Mouse (Mus musculus) T-helper 2 cell (primary cell): ENCODE data around the gene 4930412O13Rik.

ENCODE experiments used
- in situ Hi-C: fragments of 300-600 bp; cut with MboI, MseI; formaldehyde crosslinking; loops from one replicate; pipeline ENCODE4 v1.15.1; 2025; ENCODE audit warnings: high pct_unique_total_duplicates

The 4930412O13Rik gene

GRCm38 (mm10) chr2:9881051-9881591 is at the start of gene 4930412O13Rik:
4930412O13Rik (plus strand) TSS chr2:9881252.
- in situ Hi-C loops: loop anchor here (10.0 kb wide), 1 partner anchor 1654 kb away; no protein-coding TSS in a partner anchor

GRCm38 (mm10) chr2:9833712-9834111 is 47.3 kb upstream of the 4930412O13Rik start:
- in situ Hi-C loops: no loop called here

GRCm38 (mm10) chr2:9835195-9835594 is 45.9 kb upstream of the 4930412O13Rik start:
- in situ Hi-C loops: no loop called here

- in situ Hi-C loops: loop anchor here (25.0 kb wide), 1 partner anchor 1359 kb away; no protein-coding TSS in a partner anchor
Observed at GRCm38 (mm10) chr2:9852851-9853576, 28.0 kb upstream of the 4930412O13Rik start.

- in situ Hi-C loops: loop anchor here (25.0 kb wide), 1 partner anchor 1356 kb away; no protein-coding TSS in a partner anchor
Observed at GRCm38 (mm10) chr2:9855861-9856260, 25.2 kb upstream of the 4930412O13Rik start.

- in situ Hi-C loops: loop anchor here (25.0 kb wide), 1 partner anchor 1352 kb away; no protein-coding TSS in a partner anchor
Observed at GRCm38 (mm10) chr2:9860698-9861097, 20.4 kb upstream of the 4930412O13Rik start.

- in situ Hi-C loops: loop anchor here (25.0 kb wide), 1 partner anchor 1345 kb away; no protein-coding TSS in a partner anchor
Observed at GRCm38 (mm10) chr2:9867092-9867825, 13.8 kb upstream of the 4930412O13Rik start.

- in situ Hi-C loops: loop anchor here (5.0 to 25.0 kb wide), 2 partner anchors 294 to 1341 kb away; no protein-coding TSS in a partner anchor
Observed at GRCm38 (mm10) chr2:9871141-9871716, 9.8 kb upstream of the 4930412O13Rik start.

GRCm38 (mm10) chr2:9871798-9872197 is 9.3 kb upstream of the 4930412O13Rik start:
- in situ Hi-C loops: loop anchor here (5.0 to 25.0 kb wide), 2 partner anchors 294 to 1341 kb away; no protein-coding TSS in a partner anchor

GRCm38 (mm10) chr2:9872682-9873081 is 8.4 kb upstream of the 4930412O13Rik start:
- in situ Hi-C loops: loop anchor here (5.0 to 25.0 kb wide), 2 partner anchors 295 to 1340 kb away; no protein-coding TSS in a partner anchor

GRCm38 (mm10) chr2:9873757-9874156 is 7.3 kb upstream of the 4930412O13Rik start:
- in situ Hi-C loops: loop anchor here (5.0 to 25.0 kb wide), 2 partner anchors 296 to 1339 kb away; no protein-coding TSS in a partner anchor

GRCm38 (mm10) chr2:9874467-9875219 is 6.4 kb upstream of the 4930412O13Rik start:
- in situ Hi-C loops: loop anchor here (5.0 to 25.0 kb wide), 2 partner anchors 297 to 1338 kb away; no protein-coding TSS in a partner anchor

- in situ Hi-C loops: no loop called here
Observed at GRCm38 (mm10) chr2:9875220-9875619, 5.8 kb upstream of the 4930412O13Rik start.

- in situ Hi-C loops: no loop called here
Observed at GRCm38 (mm10) chr2:9875676-9876357, 5.2 kb upstream of the 4930412O13Rik start.

GRCm38 (mm10) chr2:9876621-9877325 is 4.3 kb upstream of the 4930412O13Rik start:
- in situ Hi-C loops: no loop called here

- in situ Hi-C loops: no loop called here
Observed at GRCm38 (mm10) chr2:9877326-9877690, 3.7 kb upstream of the 4930412O13Rik start.

GRCm38 (mm10) chr2:9877966-9878563 is 3.0 kb upstream of the 4930412O13Rik start:
- in situ Hi-C loops: no loop called here

- in situ Hi-C loops: no loop called here
Observed at GRCm38 (mm10) chr2:9878564-9879081, 2.4 kb upstream of the 4930412O13Rik start.

- in situ Hi-C loops: no loop called here
Observed at GRCm38 (mm10) chr2:9879092-9879491, 2.0 kb upstream of the 4930412O13Rik start.
